Mouse (Mus musculus): ENCODE measurements at regions not wholly inside any gene's neighbourhood (a gene's known extent, or its start where the extent isn't known, plus 50 kb on each side); places are given as distances from the start of the nearest gene placed in this dataset.
A peak's percentile ranks its signal among the peaks of the same experiment; 100 is the strongest.

DNA sequence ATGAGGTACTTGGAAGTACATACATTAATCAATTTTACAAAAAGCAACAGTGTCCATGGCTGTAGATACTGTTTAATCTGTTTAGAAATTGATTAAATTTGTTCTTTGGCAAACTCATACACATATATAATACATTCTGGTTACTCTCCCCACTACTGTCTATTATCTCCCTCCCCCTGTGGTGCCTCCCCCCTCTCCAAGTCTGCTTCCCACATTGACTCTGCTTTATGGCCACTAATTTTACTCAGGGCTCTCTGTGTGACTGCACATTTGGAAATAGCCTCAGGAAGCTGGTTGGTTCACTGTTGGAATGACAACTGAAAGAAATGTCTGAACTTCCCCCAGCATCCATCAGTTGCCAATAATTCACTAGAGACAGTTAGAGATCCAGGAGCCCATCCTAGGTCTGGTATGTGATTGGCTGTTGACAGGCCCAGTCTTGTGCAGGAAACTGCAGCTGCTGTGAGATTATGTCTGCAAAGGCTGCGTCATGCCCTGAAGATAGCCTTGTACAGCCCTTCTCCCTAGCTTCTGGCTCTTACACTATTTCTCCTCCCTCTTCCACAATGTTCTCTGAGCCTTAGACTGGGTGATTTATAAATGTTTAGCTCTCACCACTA is 204.6 kb upstream of the Trib2 start (continued):
- TF ChIP-seq CTCF (IDR thresholded peaks at IDR 0.05 in 2 of 3, conservative IDR thresholded peaks at IDR 0.05 in 1 of 3; ENCODE audit: control insufficient read depth in 1 of 3, insufficient read depth in 1 of 3, low read depth in 2 of 3, low read length in 3 of 3, poor library complexity in 1 of 3, severe bottlenecking in 1 of 3) (no peak), TBP (IDR thresholded peaks at IDR 0.05; ENCODE audit: low read depth, low read length) (peak; percentile 80), POLR2AphosphoS5 (IDR thresholded peaks at IDR 0.05; ENCODE audit: borderline replicate concordance, low read depth, low read length) (no peak), MYB (IDR thresholded peaks at IDR 0.05; ENCODE audit: low read depth, low read length) (peak; percentile 90), MYC (IDR thresholded peaks at IDR 0.05; ENCODE audit: low read depth, low read length) (no peak; the same call in 1 of the 2 replicates), UBTF (IDR thresholded peaks at IDR 0.05; ENCODE audit: borderline replicate concordance, insufficient read depth, low read depth, low read length) (no peak), EP300 (IDR thresholded peaks at IDR 0.05; ENCODE audit: low read depth in 1 of 2, low read length in 2 of 2) (peak; percentile 89 to 90), MXI1 (IDR thresholded peaks at IDR 0.05; ENCODE audit: low read depth, low read length) (peak; percentile 30; the same call in 1 of the 2 replicates), ZNF384 (IDR thresholded peaks at IDR 0.05; ENCODE audit: low read depth, low read length) (no peak), BHLHE40 (IDR thresholded peaks at IDR 0.05; ENCODE audit: borderline replicate concordance, low read depth, low read length) (peak; percentile 74; the same call in 1 of the 2 replicates)

DNA sequence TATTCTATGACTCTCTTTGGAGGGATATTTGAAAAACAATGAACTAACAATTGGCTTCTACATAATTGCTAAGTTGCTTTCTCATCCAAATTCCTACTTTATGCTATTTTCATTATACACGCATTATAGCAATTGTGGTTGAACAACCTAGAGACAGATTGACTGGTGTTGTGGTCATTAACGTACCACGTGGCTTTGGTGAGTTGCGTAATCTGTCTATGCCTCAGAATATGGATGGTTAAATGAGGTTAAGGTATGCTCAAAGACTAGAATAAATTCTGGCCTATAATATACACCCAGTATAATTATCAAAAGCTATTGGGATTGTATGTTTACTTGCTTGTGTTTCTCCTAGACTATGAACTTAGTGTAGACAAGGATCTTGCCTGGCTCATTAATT is 201.5 kb upstream of the Trib2 start:
- Histone ChIP-seq H3K9me3 (replicated peaks; ENCODE audit: insufficient read depth, low read length) (no peaks in the 10 kb centered on the region), H3K79me2 (ENCODE audit: control insufficient read depth, insufficient read depth, low read length, poor library complexity) (no peaks in the 10 kb centered on the region), H3K9ac (ENCODE audit: control insufficient read depth, low read depth, low read length, poor library complexity, severe bottlenecking) (no peak overlapping the region), H3K36me3 (ENCODE audit: control insufficient read depth in 1 of 2, insufficient read depth in 2 of 2, low read length in 2 of 2) (peaks cover 0 to 41% of the 10 kb centered on the region in 2 experiments; a peak in 2 of 4 replicates), H3K27ac (ENCODE audit: control insufficient read depth, low read depth, low read length) (no peak overlapping the region), H3K4me1 (ENCODE audit: control insufficient read depth in 1 of 2, insufficient read depth in 2 of 2, low read length in 2 of 2) (peaks cover 29 to 33% of the 10 kb centered on the region in 2 experiments), H3K27me3 (ENCODE audit: control insufficient read depth in 1 of 2, insufficient read depth in 2 of 2, low read length in 2 of 2) (no peaks in the 10 kb centered on the region), H3K4me3 (ENCODE audit: control insufficient read depth in 1 of 2, insufficient read depth in 1 of 2, low read depth in 2 of 2, low read length in 2 of 2) (no peak overlapping the region)
- TF ChIP-seq MAFK (IDR thresholded peaks at IDR 0.05; ENCODE audit: borderline replicate concordance, low read depth, low read length) = no peak
- TF ChIP-seq CHD2 (IDR thresholded peaks at IDR 0.05; ENCODE audit: low read length) = no peak
- no peak for TF ChIP-seq JUND (IDR thresholded peaks at IDR 0.05; ENCODE audit: low read depth, low read length)
- no peak for TF ChIP-seq GATA1 (IDR thresholded peaks at IDR 0.05; ENCODE audit: low read depth, low read length)
- TF ChIP-seq MAX (IDR thresholded peaks at IDR 0.05; ENCODE audit: low read length) = no peak
- TF ChIP-seq MYC (IDR thresholded peaks at IDR 0.05; ENCODE audit: low read depth, low read length) = no peak
- no peak for TF ChIP-seq ZNF384 (IDR thresholded peaks at IDR 0.05; ENCODE audit: low read depth, low read length)
- no peak for TF ChIP-seq NRF1 (IDR thresholded peaks at IDR 0.05; ENCODE audit: insufficient read depth, low read depth, low read length, poor library complexity, severe bottlenecking)
- no peak for TF ChIP-seq E2F4 (IDR thresholded peaks at IDR 0.05; ENCODE audit: borderline replicate concordance, low read depth, low read length)
- no peak for TF ChIP-seq USF2 (IDR thresholded peaks at IDR 0.05; ENCODE audit: borderline replicate concordance in 1 of 2, insufficient read depth in 1 of 2, low read depth in 1 of 2, low read length in 2 of 2)
- TF ChIP-seq SMC3 (IDR thresholded peaks at IDR 0.05; ENCODE audit: low read depth, low read length) = no peak
- no peak for TF ChIP-seq USF1 (IDR thresholded peaks at IDR 0.05; ENCODE audit: low read depth, low read length)
- no peak for TF ChIP-seq ZMIZ1 (IDR thresholded peaks at IDR 0.05; ENCODE audit: low read depth, low read length)
- no peak for TF ChIP-seq TBP (IDR thresholded peaks at IDR 0.05; ENCODE audit: low read depth, low read length)
- TF ChIP-seq RAD21 (IDR thresholded peaks at IDR 0.05; ENCODE audit: low read depth, low read length) = no peak
- TF ChIP-seq MXI1 (IDR thresholded peaks at IDR 0.05; ENCODE audit: low read depth, low read length) = no peak
- no peak for TF ChIP-seq HCFC1 (IDR thresholded peaks at IDR 0.05; ENCODE audit: low read depth, low read length)
- TF ChIP-seq ETS1 (IDR thresholded peaks at IDR 0.05; ENCODE audit: low read depth, low read length) = no peak
- no peak for TF ChIP-seq MAZ (IDR thresholded peaks at IDR 0.05; ENCODE audit: low read depth, low read length)
- no peak for TF ChIP-seq CHD1 (IDR thresholded peaks at IDR 0.05; ENCODE audit: low read depth, low read length)
- no peak for DNase-seq (ENCODE audit: low read depth, low spot score)

Measured in MEL (cell line).